Mouse (Mus musculus): ENCODE measurements around the gene Prkce. TPM values are rescaled to one million over a fixed set of nuclear protein-coding genes. Genes with fewer than 3 reads are reported as not detected.

Gene Prkce
- polyA plus RNA-seq, 2 experiments: 0.32 to 0.37 TPM

- DNase-seq (ENCODE audit: low read depth in 3 of 3, low spot score in 3 of 3) (no peak), ATAC-seq (ENCODE audit: insufficient read depth) (no peak)
- no peaks in the 10 kb centered on the region for H3K9me3 ChIP-seq (ENCODE audit: control insufficient read depth, low read length)
- 69% methylated on average over 12 of the region's 12 CpGs for WGBS (ENCODE audit: insufficient replicate concordance)
- TF ChIP-seq CTCF (IDR thresholded peaks at IDR 0.05; ENCODE audit: low read depth): no peak
- TF ChIP-seq EP300 (IDR thresholded peaks at IDR 0.05; ENCODE audit: low read depth): no peak
- H3K27me3 ChIP-seq (ENCODE audit: control insufficient read depth, insufficient read depth, low read length): no peaks in the 10 kb centered on the region
- H3K27ac ChIP-seq: no peak overlapping the region
- H3K4me3 ChIP-seq (ENCODE audit: insufficient read depth in 1 of 2, low read depth in 2 of 2, low read length in 2 of 2): no peak overlapping the region
- H3K9ac ChIP-seq (replicated peaks): no peak overlapping the region
- 0 out of 4 replicates have a peak, but pooled peaks cover 0 to 2% of the 10 kb centered on the region in 2 experiments for H3K4me1 ChIP-seq (replicated peaks; ENCODE audit: control insufficient read depth in 2 of 2, insufficient read depth in 2 of 2, low read length in 1 of 2)
- H3K4me2 ChIP-seq (ENCODE audit: low read depth): no peak overlapping the region
- H3K36me3 ChIP-seq (replicated peaks; ENCODE audit: control insufficient read depth, insufficient read depth, low read depth): no peaks in the 10 kb centered on the region
These were observed 269.2 kb downstream of the Prkce start for GRCm38 (mm10) chr17:86436583-86437370.

- ATAC-seq (ENCODE audit: insufficient read depth) (no peak), DNase-seq (ENCODE audit: low read depth in 3 of 3, low spot score in 3 of 3) (no peak)
- H3K4me2 ChIP-seq (ENCODE audit: low read depth): no peak overlapping the region
- no peaks in the 10 kb centered on the region for H3K9me3 ChIP-seq (ENCODE audit: control insufficient read depth, low read length)
- H3K4me1 ChIP-seq (replicated peaks; ENCODE audit: control insufficient read depth in 2 of 2, insufficient read depth in 2 of 2, low read length in 1 of 2): 0 out of 4 replicates have a peak, but pooled peaks cover 0 to 2% of the 10 kb centered on the region in 2 experiments
- H3K9ac ChIP-seq (replicated peaks): no peak overlapping the region
- no peaks in the 10 kb centered on the region for H3K36me3 ChIP-seq (replicated peaks; ENCODE audit: control insufficient read depth, insufficient read depth, low read depth)
- H3K27me3 ChIP-seq (ENCODE audit: control insufficient read depth, insufficient read depth, low read length): no peaks in the 10 kb centered on the region
- H3K27ac ChIP-seq: no peak overlapping the region
- WGBS (ENCODE audit: insufficient replicate concordance): 61% methylated on average over 20 of the region's 20 CpGs
- H3K4me3 ChIP-seq (ENCODE audit: insufficient read depth in 1 of 2, low read depth in 2 of 2, low read length in 2 of 2): no peak overlapping the region
- no peak for TF ChIP-seq EP300 (IDR thresholded peaks at IDR 0.05; ENCODE audit: low read depth)
- no peak for TF ChIP-seq CTCF (IDR thresholded peaks at IDR 0.05; ENCODE audit: low read depth)
These were observed 270.1 kb downstream of the Prkce start for GRCm38 (mm10) chr17:86437516-86438277.

GRCm38 (mm10) chr17:86438278-86438661, 270.7 kb downstream of the Prkce start:
- no peak overlapping the region for H3K4me2 ChIP-seq (ENCODE audit: low read depth)
- no peaks in the 10 kb centered on the region for H3K27me3 ChIP-seq (ENCODE audit: control insufficient read depth, insufficient read depth, low read length)
- H3K36me3 ChIP-seq (replicated peaks; ENCODE audit: control insufficient read depth, insufficient read depth, low read depth): no peaks in the 10 kb centered on the region
- no peak for DNase-seq (ENCODE audit: low read depth in 3 of 3, low spot score in 3 of 3)
- H3K9me3 ChIP-seq (ENCODE audit: control insufficient read depth, low read length): no peaks in the 10 kb centered on the region
- 0 out of 4 replicates have a peak, but pooled peaks cover 0 to 2% of the 10 kb centered on the region in 2 experiments for H3K4me1 ChIP-seq (replicated peaks; ENCODE audit: control insufficient read depth in 2 of 2, insufficient read depth in 2 of 2, low read length in 1 of 2)
- no peak for TF ChIP-seq EP300 (IDR thresholded peaks at IDR 0.05; ENCODE audit: low read depth)
- no peak for TF ChIP-seq CTCF (IDR thresholded peaks at IDR 0.05; ENCODE audit: low read depth)
- WGBS (ENCODE audit: insufficient replicate concordance): 62% methylated on average over 3 of the region's 3 CpGs
- no peak overlapping the region for H3K4me3 ChIP-seq (ENCODE audit: insufficient read depth in 1 of 2, low read depth in 2 of 2, low read length in 2 of 2)
- H3K9ac ChIP-seq (replicated peaks): no peak overlapping the region
- ATAC-seq (ENCODE audit: insufficient read depth): no peak
- no peak overlapping the region for H3K27ac ChIP-seq

- TF ChIP-seq EP300 (IDR thresholded peaks at IDR 0.05; ENCODE audit: low read depth): no peak
- no peak for TF ChIP-seq CTCF (IDR thresholded peaks at IDR 0.05; ENCODE audit: low read depth)
- H3K36me3 ChIP-seq (replicated peaks; ENCODE audit: control insufficient read depth, insufficient read depth, low read depth): no peaks in the 10 kb centered on the region
- H3K27ac ChIP-seq: no peak overlapping the region
- no peaks in the 10 kb centered on the region for H3K9me3 ChIP-seq (ENCODE audit: control insufficient read depth, low read length)
- no peak overlapping the region for H3K4me2 ChIP-seq (ENCODE audit: low read depth)
- DNase-seq (ENCODE audit: low read depth in 3 of 3, low spot score in 3 of 3): no peak
- no peak overlapping the region for H3K4me3 ChIP-seq (ENCODE audit: insufficient read depth in 1 of 2, low read depth in 2 of 2, low read length in 2 of 2)
- ATAC-seq (ENCODE audit: insufficient read depth): no peak
- H3K9ac ChIP-seq (replicated peaks): no peak overlapping the region
- 44% methylated on average over 5 of the region's 5 CpGs for WGBS (ENCODE audit: insufficient replicate concordance)
- H3K4me1 ChIP-seq (replicated peaks; ENCODE audit: control insufficient read depth in 2 of 2, insufficient read depth in 2 of 2, low read length in 1 of 2): 0 out of 4 replicates have a peak, but pooled peaks cover 0 to 2% of the 10 kb centered on the region in 2 experiments
- H3K27me3 ChIP-seq (ENCODE audit: control insufficient read depth, insufficient read depth, low read length): no peaks in the 10 kb centered on the region
These were observed 271.2 kb downstream of the Prkce start for GRCm38 (mm10) chr17:86438763-86439162.

- no peak for DNase-seq (ENCODE audit: low read depth in 3 of 3, low spot score in 3 of 3)
- Histone ChIP-seq H3K9me3 (ENCODE audit: control insufficient read depth, low read length) (no peaks in the 10 kb centered on the region), H3K4me1 (replicated peaks; ENCODE audit: control insufficient read depth in 2 of 2, insufficient read depth in 2 of 2, low read length in 1 of 2) (peaks cover 0 to 10% of the 10 kb centered on the region in 2 experiments; a peak in 2 of 4 replicates), H3K4me3 (ENCODE audit: insufficient read depth in 1 of 2, low read depth in 2 of 2, low read length in 2 of 2) (no peak overlapping the region), H3K9ac (replicated peaks) (no peak overlapping the region), H3K4me2 (ENCODE audit: low read depth) (no peak overlapping the region), H3K27me3 (ENCODE audit: control insufficient read depth, insufficient read depth, low read length) (no peaks in the 10 kb centered on the region), H3K36me3 (replicated peaks; ENCODE audit: control insufficient read depth, insufficient read depth, low read depth) (no peaks in the 10 kb centered on the region), H3K27ac (no peak overlapping the region)
- WGBS (ENCODE audit: insufficient replicate concordance): 61% methylated on average over 7 of the region's 7 CpGs
- TF ChIP-seq CTCF (IDR thresholded peaks at IDR 0.05; ENCODE audit: low read depth): no peak
- TF ChIP-seq EP300 (IDR thresholded peaks at IDR 0.05; ENCODE audit: low read depth): no peak
- ATAC-seq (ENCODE audit: insufficient read depth): no peak
These were observed 273.5 kb downstream of the Prkce start for GRCm38 (mm10) chr17:86441098-86441497.
